Mouse (Mus musculus): ENCODE measurements around the gene Ldb2. TPM values are rescaled to one million over a fixed set of nuclear protein-coding genes. Genes with fewer than 3 reads are reported as not detected.

The Ldb2 gene
- polyA plus RNA-seq, 2 experiments = 2.0 to 4.2 TPM

DNA sequence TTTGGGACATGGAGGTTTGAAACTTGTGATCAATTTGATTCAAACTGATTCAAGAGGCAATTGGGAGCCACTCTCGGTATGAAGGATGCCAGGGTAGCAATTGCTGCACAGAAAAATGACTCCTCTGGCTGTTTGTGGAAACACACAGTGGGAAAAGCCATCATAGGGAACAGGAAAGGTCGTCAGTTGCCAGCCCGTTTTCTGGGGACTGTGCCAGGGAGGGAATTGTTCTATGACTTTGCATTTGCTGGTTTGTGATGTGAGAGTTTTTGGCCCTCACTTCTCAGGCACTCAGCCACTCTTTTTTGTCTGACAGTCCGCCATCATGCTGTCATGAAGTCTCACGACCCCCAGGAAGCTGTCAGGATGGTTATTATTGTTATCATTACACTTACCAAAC, 88.3 kb downstream of the Ldb2 start:
- ATAC-seq (ENCODE audit: insufficient read depth) = no peak
- Histone ChIP-seq H3K9ac (replicated peaks) (no peak overlapping the region), H3K4me1 (replicated peaks; ENCODE audit: control insufficient read depth in 2 of 2, insufficient read depth in 2 of 2, low read length in 1 of 2) (peaks cover 0 to 4% of the 10 kb centered on the region in 2 experiments; a peak in 1 of 4 replicates), H3K27me3 (ENCODE audit: control insufficient read depth, insufficient read depth, low read length) (no peaks in the 10 kb centered on the region), H3K4me3 (ENCODE audit: insufficient read depth in 1 of 2, low read depth in 2 of 2, low read length in 2 of 2) (no peak overlapping the region), H3K4me2 (ENCODE audit: low read depth) (no peak overlapping the region), H3K9me3 (ENCODE audit: control insufficient read depth, low read length) (no peaks in the 10 kb centered on the region), H3K36me3 (replicated peaks; ENCODE audit: control insufficient read depth, insufficient read depth, low read depth) (no peaks in the 10 kb centered on the region), H3K27ac (no peak overlapping the region)
- DNase-seq (ENCODE audit: low read depth in 3 of 3, low spot score in 3 of 3) = no peak
- TF ChIP-seq CTCF (IDR thresholded peaks at IDR 0.05; ENCODE audit: low read depth) (no peak), EP300 (IDR thresholded peaks at IDR 0.05; ENCODE audit: low read depth) (no peak)
- WGBS (ENCODE audit: insufficient replicate concordance) = 31% methylated on average over 5 of the region's 5 CpGs

DNA sequence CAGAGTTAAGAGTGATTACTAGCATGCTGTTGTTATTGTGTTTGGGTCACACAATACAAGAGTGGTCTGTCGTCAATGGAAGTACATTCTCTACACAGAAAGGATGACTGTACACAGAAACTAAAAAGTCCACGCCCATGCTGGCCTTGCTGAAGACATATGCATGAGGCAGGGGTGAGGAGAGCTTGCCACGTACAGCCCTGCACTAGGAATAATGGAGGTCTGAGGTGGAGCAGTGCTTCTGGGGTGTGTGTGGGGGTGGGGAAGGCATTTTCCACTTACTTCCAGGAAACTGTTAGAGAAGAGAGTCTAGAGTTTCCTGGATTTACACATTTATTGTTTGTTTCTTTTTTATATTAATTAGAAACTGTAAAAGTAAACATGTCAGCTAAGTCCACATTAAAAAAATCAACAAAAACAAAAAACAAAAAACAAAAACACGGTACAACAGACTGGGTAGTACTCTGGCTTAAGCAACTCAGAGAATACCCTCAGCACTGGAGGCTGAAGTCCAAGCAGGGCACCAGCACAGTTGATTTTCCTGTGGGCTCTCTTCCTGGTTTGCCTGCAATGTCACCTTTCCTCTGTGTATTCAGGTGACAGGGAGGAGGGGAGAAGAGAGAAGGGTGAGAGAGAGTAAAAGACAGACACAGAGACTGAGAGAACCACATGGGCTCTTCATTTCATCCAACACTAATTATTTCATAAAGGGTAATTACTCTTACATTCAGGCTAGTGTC, 89.2 kb downstream of the Ldb2 start:
- Histone ChIP-seq H3K9me3 (ENCODE audit: control insufficient read depth, low read length) (no peaks in the 10 kb centered on the region), H3K4me2 (ENCODE audit: low read depth) (no peak overlapping the region), H3K4me1 (replicated peaks; ENCODE audit: control insufficient read depth in 2 of 2, insufficient read depth in 2 of 2, low read length in 1 of 2) (peaks cover 0 to 4% of the 10 kb centered on the region in 2 experiments; a peak in 1 of 4 replicates), H3K4me3 (ENCODE audit: insufficient read depth in 1 of 2, low read depth in 2 of 2, low read length in 2 of 2) (no peak overlapping the region), H3K27ac (no peak overlapping the region), H3K27me3 (ENCODE audit: control insufficient read depth, insufficient read depth, low read length) (no peaks in the 10 kb centered on the region), H3K36me3 (replicated peaks; ENCODE audit: control insufficient read depth, insufficient read depth, low read depth) (no peaks in the 10 kb centered on the region), H3K9ac (replicated peaks) (no peak overlapping the region)
- 44% methylated on average over 4 of the region's 4 CpGs for WGBS (ENCODE audit: insufficient replicate concordance)
- DNase-seq (ENCODE audit: low read depth in 3 of 3, low spot score in 3 of 3) (no peak), ATAC-seq (ENCODE audit: insufficient read depth) (no peak)
- no peak for TF ChIP-seq CTCF (IDR thresholded peaks at IDR 0.05; ENCODE audit: low read depth)
- TF ChIP-seq EP300 (IDR thresholded peaks at IDR 0.05; ENCODE audit: low read depth) = no peak

DNA sequence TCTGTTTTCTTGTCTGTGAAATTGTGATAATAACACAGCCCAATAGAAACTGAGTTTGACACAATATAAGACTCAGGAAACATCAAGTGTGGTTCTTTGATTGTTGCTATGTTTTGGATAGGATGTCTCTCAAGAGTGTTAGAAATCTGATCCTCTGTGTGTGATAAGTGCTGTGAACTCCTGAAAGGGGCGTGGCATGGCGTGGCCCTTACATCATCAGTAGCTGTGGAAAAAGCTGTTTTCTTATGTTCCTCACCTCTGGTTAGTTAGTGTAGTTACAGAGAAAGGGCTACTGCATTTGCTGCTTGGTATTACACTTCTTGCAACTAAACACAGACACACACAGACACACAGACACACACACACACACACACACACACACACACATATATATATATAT, 90.2 kb downstream of the Ldb2 start:
- no peaks in the 10 kb centered on the region for H3K27me3 ChIP-seq (ENCODE audit: control insufficient read depth, insufficient read depth, low read length)
- H3K36me3 ChIP-seq (replicated peaks; ENCODE audit: control insufficient read depth, insufficient read depth, low read depth) = no peaks in the 10 kb centered on the region
- H3K4me2 ChIP-seq (ENCODE audit: low read depth) = no peak overlapping the region
- H3K9ac ChIP-seq (replicated peaks) = no peak overlapping the region
- no peak for TF ChIP-seq CTCF (IDR thresholded peaks at IDR 0.05; ENCODE audit: low read depth)
- TF ChIP-seq EP300 (IDR thresholded peaks at IDR 0.05; ENCODE audit: low read depth) = no peak
- H3K4me3 ChIP-seq (ENCODE audit: insufficient read depth in 1 of 2, low read depth in 2 of 2, low read length in 2 of 2) = no peak overlapping the region
- H3K9me3 ChIP-seq (ENCODE audit: control insufficient read depth, low read length) = no peaks in the 10 kb centered on the region
- ATAC-seq (ENCODE audit: insufficient read depth) (no peak), DNase-seq (ENCODE audit: low read depth in 3 of 3, low spot score in 3 of 3) (no peak)
- WGBS (ENCODE audit: insufficient replicate concordance) = 54% methylated on average over 2 of the region's 2 CpGs
- H3K27ac ChIP-seq = no peak overlapping the region
- peaks cover 0 to 4% of the 10 kb centered on the region in 2 experiments; a peak in 1 of 4 replicates for H3K4me1 ChIP-seq (replicated peaks; ENCODE audit: control insufficient read depth in 2 of 2, insufficient read depth in 2 of 2, low read length in 1 of 2)

DNA sequence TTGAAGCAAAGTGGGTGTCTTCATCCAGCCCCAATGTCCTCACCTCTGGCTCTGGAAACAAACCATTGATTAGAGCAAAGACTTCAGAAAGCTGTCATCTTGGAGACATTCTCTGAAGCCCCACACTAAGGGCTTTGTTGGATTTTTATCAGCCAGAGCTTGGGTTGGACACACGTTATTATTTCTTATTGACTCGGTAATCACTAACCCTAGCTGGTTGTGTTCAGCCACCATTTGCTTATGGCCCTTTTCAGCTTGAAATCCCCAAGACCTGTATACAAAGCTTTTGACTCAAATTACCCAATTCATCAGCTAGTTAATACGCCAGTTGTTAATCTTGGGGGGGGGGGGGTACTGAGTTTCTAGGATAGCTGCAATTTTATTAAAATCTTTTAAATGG, 91.5 kb downstream of the Ldb2 start:
- H3K4me3 ChIP-seq (ENCODE audit: insufficient read depth in 1 of 2, low read depth in 2 of 2, low read length in 2 of 2) = no peak overlapping the region
- H3K4me1 ChIP-seq (replicated peaks; ENCODE audit: control insufficient read depth in 2 of 2, insufficient read depth in 2 of 2, low read length in 1 of 2) = peaks cover 0 to 4% of the 10 kb centered on the region in 2 experiments; a peak in 1 of 4 replicates
- ATAC-seq (ENCODE audit: insufficient read depth) = no peak
- no peak overlapping the region for H3K9ac ChIP-seq (replicated peaks)
- no peak for DNase-seq (ENCODE audit: low read depth in 3 of 3, low spot score in 3 of 3)
- no peaks in the 10 kb centered on the region for H3K27me3 ChIP-seq (ENCODE audit: control insufficient read depth, insufficient read depth, low read length)
- no peak overlapping the region for H3K4me2 ChIP-seq (ENCODE audit: low read depth)
- WGBS (ENCODE audit: insufficient replicate concordance) = 48% methylated on average over 3 of the region's 3 CpGs
- TF ChIP-seq EP300 (IDR thresholded peaks at IDR 0.05; ENCODE audit: low read depth) (no peak), CTCF (IDR thresholded peaks at IDR 0.05; ENCODE audit: low read depth) (no peak)
- H3K9me3 ChIP-seq (ENCODE audit: control insufficient read depth, low read length) = no peaks in the 10 kb centered on the region
- no peaks in the 10 kb centered on the region for H3K36me3 ChIP-seq (replicated peaks; ENCODE audit: control insufficient read depth, insufficient read depth, low read depth)
- H3K27ac ChIP-seq = no peak overlapping the region

DNA sequence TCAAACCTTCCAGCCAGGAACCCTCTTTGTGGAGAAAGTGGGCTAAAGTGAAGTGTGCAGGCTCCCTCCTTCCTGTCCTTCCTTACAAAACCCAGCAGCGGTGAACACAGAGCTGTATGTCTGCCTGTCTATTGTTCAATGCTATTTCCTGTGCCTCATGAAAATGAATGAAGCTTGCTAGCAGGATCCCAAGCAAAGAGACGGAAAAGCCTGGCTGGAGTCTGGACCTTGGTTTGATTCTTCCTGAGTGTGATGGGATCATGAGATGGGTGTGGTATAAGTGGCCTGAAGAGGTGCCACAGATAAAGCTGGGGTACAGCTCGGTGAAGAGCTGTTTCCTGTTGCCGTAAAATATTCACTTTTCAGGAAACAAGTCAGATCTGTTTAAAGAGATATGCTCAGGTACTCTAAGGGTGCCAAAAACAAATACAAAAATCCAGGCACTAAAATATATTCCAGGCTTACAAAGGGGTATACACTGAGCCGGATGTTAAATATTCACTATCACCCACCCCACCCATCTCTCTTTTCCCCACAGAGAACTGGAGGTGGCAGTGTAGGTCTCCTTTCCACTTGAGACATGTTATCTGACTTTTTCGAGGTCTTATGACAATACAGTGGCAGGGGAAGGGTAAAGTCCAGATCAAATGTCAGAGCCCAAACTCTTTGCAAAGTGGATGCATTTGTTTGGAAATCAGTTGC, 92.3 kb downstream of the Ldb2 start:
- 6% methylated on average over 6 of the region's 6 CpGs for WGBS (ENCODE audit: insufficient replicate concordance)
- peaks cover 0 to 4% of the 10 kb centered on the region in 2 experiments; a peak in 1 of 4 replicates for H3K4me1 ChIP-seq (replicated peaks; ENCODE audit: control insufficient read depth in 2 of 2, insufficient read depth in 2 of 2, low read length in 1 of 2)
- no peak overlapping the region for H3K4me2 ChIP-seq (ENCODE audit: low read depth)
- DNase-seq (ENCODE audit: low read depth in 3 of 3, low spot score in 3 of 3) (no peak), ATAC-seq (ENCODE audit: insufficient read depth) (no peak)
- no peak for TF ChIP-seq CTCF (IDR thresholded peaks at IDR 0.05; ENCODE audit: low read depth)
- no peak for TF ChIP-seq EP300 (IDR thresholded peaks at IDR 0.05; ENCODE audit: low read depth)
- no peak overlapping the region for H3K27ac ChIP-seq
- H3K36me3 ChIP-seq (replicated peaks; ENCODE audit: control insufficient read depth, insufficient read depth, low read depth) = no peaks in the 10 kb centered on the region
- H3K4me3 ChIP-seq (ENCODE audit: insufficient read depth in 1 of 2, low read depth in 2 of 2, low read length in 2 of 2) = no peak overlapping the region
- H3K27me3 ChIP-seq (ENCODE audit: control insufficient read depth, insufficient read depth, low read length) = no peaks in the 10 kb centered on the region
- H3K9me3 ChIP-seq (ENCODE audit: control insufficient read depth, low read length) = no peaks in the 10 kb centered on the region
- no peak overlapping the region for H3K9ac ChIP-seq (replicated peaks)
